Mouse (Mus musculus): Measurements from ENCODE around the gene Wdr59.

GRCm38 (mm10) chr8:111509278-111509677 lies 12.6 kb downstream of the Wdr59 start:
- TF ChIP-seq CTCF (IDR thresholded peaks at IDR 0.05; ENCODE audit: insufficient read depth, low read length) (no peak), POLR2A (IDR thresholded peaks at IDR 0.05; ENCODE audit: borderline replicate concordance, extremely low read depth, low read depth, low read length) (no peak)
